Mouse (Mus musculus) midbrain, embryonic 16.5 days (tissue): ENCODE measurements around the gene Nrf1. TPM values are rescaled to one million over a fixed set of nuclear protein-coding genes. Genes with fewer than 3 reads are reported as not detected.
A peak's percentile ranks its signal among the peaks of the same experiment; 100 is the strongest.

Source experiments
- ATAC-seq: fragments of 200-750 bp; cut with Nextera tagmentation; 2 replicates; pipeline ENCODE4 v1.8.0; 2017; ENCODE audit warnings: moderate TSS enrichment
- H3K27ac ChIP-seq: fragments of 300-500 bp; sonication (generic); 2 replicates; pipeline ENCODE4 v1.5.1; 2014; ENCODE audit warnings: mild to moderate bottlenecking, low read length, mixed read lengths
- H3K27me3 ChIP-seq: fragments of 300-500 bp; sonication (generic); 2 replicates; pipeline ENCODE4 v1.6.1; 2014; ENCODE audit warnings: low read depth, low read length, mixed read lengths; ENCODE audit not compliant: control insufficient read depth, insufficient read depth
- H3K36me3 ChIP-seq: fragments of 300-500 bp; sonication (generic); 2 replicates; pipeline ENCODE4 v1.6.1; 2014; ENCODE audit warnings: mild to moderate bottlenecking, low read length, moderate library complexity, mixed read lengths; ENCODE audit not compliant: control insufficient read depth, insufficient read depth
- H3K4me1 ChIP-seq: fragments of 300-500 bp; sonication (generic); 2 replicates; pipeline ENCODE4 v1.6.1; 2014; ENCODE audit warnings: mild to moderate bottlenecking, low read length, mixed read lengths; ENCODE audit not compliant: control insufficient read depth, insufficient read depth
- H3K4me2 ChIP-seq: fragments of 300-500 bp; sonication (generic); 2 replicates; pipeline ENCODE4 v1.6.1; 2014; ENCODE audit warnings: mild to moderate bottlenecking, low read length, mixed read lengths
- H3K4me3 ChIP-seq: fragments of 300-500 bp; sonication (generic); 2 replicates; pipeline ENCODE4 v1.5.1; 2014; ENCODE audit warnings: low read depth, mild to moderate bottlenecking, low read length, moderate library complexity, mixed read lengths
- H3K9ac ChIP-seq: fragments of 300-500 bp; sonication (generic); 2 replicates; pipeline ENCODE4 v1.6.1; 2014; ENCODE audit warnings: low read depth, low read length, mixed read lengths
- H3K9me3 ChIP-seq: fragments of 300-500 bp; sonication (generic); replicated peaks from 2 replicates; pipeline ENCODE4 v1.6.1; 2014; ENCODE audit warnings: mild to moderate bottlenecking, low read length, mixed read lengths; ENCODE audit not compliant: control insufficient read depth, poor library complexity, severe bottlenecking
- WGBS: fragments of 180-500 bp; shearing (Covaris S2); extraction: QIAGEN DNeasy Blood & Tissue Kit; methylation state at CpG from one replicate; pipeline ENCODE4 v1.1.7; 2014; 5-methylcytosine and 5-hydroxymethylcytosine counted together
- polyA plus RNA-seq: library from polyadenylated mRNA; unstranded; fragments of >200 nt; fragmentation: Nextera tagmentation; extraction: Ambion mirVana; gene quantifications from 2 replicates; pipeline ENCODE4 v1.2.1, GENCODE M21; 2015

Nrf1 gene
- polyA plus RNA-seq, 1 experiment from 2014 or later = 33.8 TPM

- ATAC-seq = no peak
- Histone ChIP-seq H3K4me1 (peaks cover 3% of the 10 kb centered on the region; the same call in 1 of the 2 replicates), H3K36me3 (0 out of 2 replicates have a peak, but pooled peaks cover 3% of the 10 kb centered on the region), H3K4me2 (no peak overlapping the region), H3K9me3 (no peaks in the 10 kb centered on the region), H3K4me3 (no peak overlapping the region), H3K27me3 (no peaks in the 10 kb centered on the region), H3K9ac (no peak overlapping the region), H3K27ac (no peak overlapping the region)
- WGBS = 97% methylated on average over 6 of the region's 6 CpGs
Observed at GRCm38 (mm10) chr6:30092816-30093215, 45.0 kb downstream of the Nrf1 start.

- H3K27ac ChIP-seq = no peak overlapping the region
- H3K4me1 ChIP-seq = no peaks in the 10 kb centered on the region
- no peak overlapping the region for H3K9ac ChIP-seq
- H3K27me3 ChIP-seq = no peaks in the 10 kb centered on the region
- no peak for ATAC-seq
- H3K4me2 ChIP-seq = no peak overlapping the region
- no peaks in the 10 kb centered on the region for H3K9me3 ChIP-seq
- H3K4me3 ChIP-seq = no peak overlapping the region
- 73% methylated on average over 12 of the region's 12 CpGs for WGBS
- peaks cover 5% of the 10 kb centered on the region for H3K36me3 ChIP-seq
Observed at GRCm38 (mm10) chr6:30101773-30102415, 54.1 kb downstream of the Nrf1 start.

DNA sequence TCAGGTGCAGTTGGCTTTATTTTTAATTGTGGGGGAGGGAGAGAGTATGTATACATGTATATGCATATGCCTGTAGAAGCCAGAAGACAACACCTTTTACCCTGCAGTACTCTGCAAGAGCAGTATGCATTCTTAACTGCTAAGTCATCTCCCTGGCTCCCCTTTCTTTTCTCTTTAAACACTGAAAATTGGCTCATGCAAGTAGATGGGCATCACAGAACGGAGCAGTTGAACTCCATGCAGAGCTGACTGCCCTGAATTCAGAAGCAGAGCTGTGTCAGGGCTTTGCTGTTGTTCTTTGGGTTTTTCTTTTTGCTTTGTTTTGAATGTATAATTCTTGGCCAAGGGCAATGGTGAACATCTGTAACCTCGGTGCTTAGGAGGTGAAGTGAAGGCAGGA, 58.3 kb downstream of the Nrf1 start:
- Histone ChIP-seq H3K27ac (no peak overlapping the region), H3K4me1 (no peaks in the 10 kb centered on the region), H3K9me3 (no peaks in the 10 kb centered on the region), H3K9ac (no peak overlapping the region), H3K36me3 (peaks cover 6% of the 10 kb centered on the region; the same call in 1 of the 2 replicates), H3K27me3 (no peaks in the 10 kb centered on the region), H3K4me2 (no peak overlapping the region), H3K4me3 (no peak overlapping the region)
- ATAC-seq = no peak
- 90% methylated on average over 2 of the region's 2 CpGs for WGBS

DNA sequence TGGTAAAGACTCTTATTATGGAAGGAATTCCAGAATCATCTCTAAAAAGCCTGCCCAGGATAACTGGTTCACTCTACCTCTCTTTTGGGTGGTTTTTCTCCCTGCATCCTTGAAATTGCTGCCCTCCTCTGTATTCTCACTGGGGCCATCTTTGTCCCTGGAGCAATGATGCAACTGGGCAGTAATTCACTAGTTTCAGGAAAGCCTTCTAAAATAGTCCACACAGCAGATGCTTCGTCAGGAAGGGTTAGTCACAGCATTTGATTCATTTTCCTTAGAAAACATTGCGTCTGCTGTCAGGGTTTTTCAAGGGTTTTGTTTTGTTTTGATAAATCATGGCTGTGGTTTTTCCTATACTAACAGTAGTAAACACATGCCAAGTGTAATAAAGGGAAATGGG, 59.7 kb downstream of the Nrf1 start:
- 0 out of 2 replicates have a peak, but pooled peaks cover 3% of the 10 kb centered on the region for H3K36me3 ChIP-seq
- no peak overlapping the region for H3K9ac ChIP-seq
- 89% methylated on average over 2 of the region's 2 CpGs for WGBS
- no peak for ATAC-seq
- no peaks in the 10 kb centered on the region for H3K4me1 ChIP-seq
- no peak overlapping the region for H3K27ac ChIP-seq
- H3K4me2 ChIP-seq = no peak overlapping the region
- no peak overlapping the region for H3K4me3 ChIP-seq
- H3K27me3 ChIP-seq = no peaks in the 10 kb centered on the region
- no peaks in the 10 kb centered on the region for H3K9me3 ChIP-seq

GRCm38 (mm10) chr6:30109820-30110502, 62.2 kb downstream of the Nrf1 start:
- no peak overlapping the region for H3K4me3 ChIP-seq

DNA sequence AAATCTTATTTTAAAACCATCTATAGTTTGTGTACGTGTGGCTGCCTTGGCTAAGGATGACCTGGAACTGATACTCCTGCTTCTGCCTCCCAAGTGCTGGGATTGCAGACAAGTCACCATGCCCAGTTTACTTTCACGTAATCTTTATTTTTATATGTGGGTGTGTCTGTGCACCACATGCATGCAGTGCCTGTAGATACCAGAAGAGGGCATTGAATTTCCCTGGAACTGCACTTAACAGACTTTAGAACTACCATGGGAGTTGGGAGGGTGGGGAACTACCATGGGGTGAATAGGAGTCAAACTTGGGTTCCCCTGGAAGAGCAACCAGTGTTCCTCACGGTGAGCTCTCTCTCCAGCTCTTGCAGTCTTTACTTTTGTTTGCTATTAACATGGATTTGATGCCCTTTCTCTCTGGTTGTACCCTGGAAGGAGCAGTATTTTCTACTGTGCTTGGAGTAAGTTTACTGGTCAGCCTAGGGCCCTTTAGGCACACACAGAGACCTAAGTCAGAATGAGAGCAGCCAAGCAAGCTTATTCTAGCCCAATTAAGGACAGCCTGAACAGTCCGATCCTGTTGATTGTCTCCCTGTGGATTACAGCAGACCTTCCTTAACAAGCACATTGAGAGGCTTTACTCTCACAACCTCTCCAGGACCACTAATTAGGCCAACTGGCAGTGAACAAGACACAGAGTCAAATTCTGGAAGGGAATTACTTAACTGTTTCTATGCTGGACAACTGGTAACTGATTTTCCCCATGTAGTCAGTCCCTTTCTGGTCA, 64.8 kb downstream of the Nrf1 start:
- no peak overlapping the region for H3K4me2 ChIP-seq
- no peaks in the 10 kb centered on the region for H3K9me3 ChIP-seq
- ATAC-seq = peak; percentile 85
- H3K27ac ChIP-seq = no peak overlapping the region
- H3K27me3 ChIP-seq = no peaks in the 10 kb centered on the region
- no peak overlapping the region for H3K4me3 ChIP-seq
- WGBS = 77% methylated on average over 4 of the region's 4 CpGs
- no peak overlapping the region for H3K9ac ChIP-seq
- H3K36me3 ChIP-seq = peaks cover 19% of the 10 kb centered on the region
- H3K4me1 ChIP-seq = no peaks in the 10 kb centered on the region

More at GRCm38 (mm10) chr6:30109820-30110502, 62.2 kb downstream of the Nrf1 start:
- no peak overlapping the region for H3K27ac ChIP-seq
- H3K4me2 ChIP-seq = no peak overlapping the region
- no peak for ATAC-seq
- no peak overlapping the region for H3K9ac ChIP-seq
- peaks cover 8% of the 10 kb centered on the region; the same call in 1 of the 2 replicates for H3K36me3 ChIP-seq
- no peaks in the 10 kb centered on the region for H3K9me3 ChIP-seq
- no peaks in the 10 kb centered on the region for H3K4me1 ChIP-seq
- 88% methylated on average over 10 of the region's 10 CpGs for WGBS
- no peaks in the 10 kb centered on the region for H3K27me3 ChIP-seq

- peaks cover 19% of the 10 kb centered on the region for H3K36me3 ChIP-seq
- H3K4me3 ChIP-seq = no peak overlapping the region
- H3K4me1 ChIP-seq = no peaks in the 10 kb centered on the region
- no peak overlapping the region for H3K9ac ChIP-seq
- 93% methylated on average over 2 of the region's 2 CpGs for WGBS
- H3K4me2 ChIP-seq = no peak overlapping the region
- H3K9me3 ChIP-seq = no peaks in the 10 kb centered on the region
- H3K27ac ChIP-seq = no peak overlapping the region
- no peak for ATAC-seq
- no peaks in the 10 kb centered on the region for H3K27me3 ChIP-seq
Observed at GRCm38 (mm10) chr6:30114101-30114500, 66.3 kb downstream of the Nrf1 start.

- no peak overlapping the region for H3K9ac ChIP-seq
- no peak overlapping the region for H3K27ac ChIP-seq
- H3K4me2 ChIP-seq = no peak overlapping the region
- 67% methylated on average over 2 of the region's 2 CpGs for WGBS
- no peak overlapping the region for H3K4me3 ChIP-seq
- H3K36me3 ChIP-seq = 0 out of 2 replicates have a peak, but pooled peaks cover 11% of the 10 kb centered on the region
- ATAC-seq = no peak
- H3K4me1 ChIP-seq = no peaks in the 10 kb centered on the region
- H3K27me3 ChIP-seq = no peaks in the 10 kb centered on the region
- no peaks in the 10 kb centered on the region for H3K9me3 ChIP-seq
Observed at GRCm38 (mm10) chr6:30121152-30121551, 73.4 kb downstream of the Nrf1 start.
